Mouse (Mus musculus) brain, embryonic 14.5 days (tissue): ENCODE results near the gene Tsc2.

Source experiments
- CTCF ChIP-seq: fragments of 200-500 bp; IDR thresholded peaks from 2 replicates; pipeline ENCODE4 v1.5.1; 2012; ENCODE audit warnings: inconsistent platforms, mild to moderate bottlenecking, moderate library complexity, borderline replicate concordance; ENCODE audit not compliant: insufficient read depth, insufficient read length; ENCODE audit errors: extremely low read depth
- POLR2A ChIP-seq: fragments of 200-500 bp; IDR thresholded peaks from 2 replicates; pipeline ENCODE4 v1.6.1; 2012; ENCODE audit warnings: mild to moderate bottlenecking, inconsistent platforms, borderline replicate concordance; ENCODE audit not compliant: poor library complexity, insufficient read depth, insufficient read length, severe bottlenecking; ENCODE audit errors: extremely low read depth

DNA sequence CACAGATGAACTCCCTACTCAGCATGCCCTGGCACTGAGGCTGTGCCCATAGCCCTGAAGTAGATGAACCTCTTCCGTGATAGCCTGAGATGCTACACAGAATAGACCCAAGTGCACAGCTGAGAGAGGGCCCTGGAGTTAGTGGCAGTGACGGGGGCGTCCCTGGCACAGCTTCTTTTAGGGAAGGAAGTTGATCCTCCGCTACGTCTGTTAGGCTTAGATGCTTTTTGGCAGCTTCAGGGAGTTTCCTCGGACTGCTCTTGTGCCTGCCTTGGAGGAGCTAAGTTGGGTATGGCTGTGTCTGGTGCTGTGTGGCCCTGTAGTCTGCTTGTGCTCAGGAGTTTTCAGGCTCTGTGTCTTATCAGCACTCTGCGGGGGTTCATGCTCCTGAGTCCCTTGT lies 41.8 kb upstream of the Tsc2 start:
- TF ChIP-seq CTCF (no peak), POLR2A (no peak)
